Mouse (Mus musculus) central nervous system, embryonic 11.5 days (tissue): ENCODE measurements around the gene Vmn1r90. TPM values are rescaled to one million over a fixed set of nuclear protein-coding genes. Genes with fewer than 3 reads are reported as not detected.

Experiments used
- polyA plus RNA-seq: library from polyadenylated mRNA; depleted of rRNA; stranded (reverse); fragments of >200 nt; gene quantifications from 2 replicates; pipeline ENCODE4 v1.2.3, GENCODE M21; 2012; rRNA removed

The Vmn1r90 gene
- 0.44 and 0.75 TPM in 2 replicates for polyA plus RNA-seq

DNA sequence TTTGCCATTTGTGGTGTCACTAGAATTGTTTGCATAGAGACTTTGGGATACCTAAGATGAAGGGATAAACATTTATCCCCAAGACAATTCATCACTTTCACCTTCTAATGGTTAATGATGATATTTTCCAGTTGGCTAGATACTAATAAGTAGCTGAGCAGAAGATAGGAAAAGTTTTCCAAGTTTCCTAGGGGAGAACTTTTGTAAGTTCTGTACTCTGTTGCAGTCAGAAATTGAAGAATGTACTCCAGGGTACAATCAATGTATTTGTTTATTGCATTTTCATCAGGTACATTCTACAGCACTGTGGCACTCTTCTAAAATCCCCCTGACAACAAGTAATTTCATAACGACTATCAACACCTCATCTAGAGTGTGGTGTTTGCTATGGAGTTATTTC is at the start of gene Vmn1r90:
TSS of gene Vmn1r90 (minus strand) at position 101 of the 400 bp plus-strand sequence.

Other genes with a start within 250 kb of the Vmn1r90 start
- not detected in 2 replicates for gene Obox8, start 229.9 kb downstream of the Vmn1r90 start, polyA plus RNA-seq
- 0.12 and 0.34 TPM in 2 replicates for gene Sult2a8, start 116.7 kb downstream of the Vmn1r90 start, polyA plus RNA-seq
- gene Sult2a7, start 69.3 kb downstream of the Vmn1r90 start, polyA plus RNA-seq: not detected in 2 replicates
- not detected in 2 replicates for gene Obox7, start 96.0 kb upstream of the Vmn1r90 start, polyA plus RNA-seq